Comparison of ENCODE assay signal across 7 mouse cellular contexts in the genomic region with DNA sequence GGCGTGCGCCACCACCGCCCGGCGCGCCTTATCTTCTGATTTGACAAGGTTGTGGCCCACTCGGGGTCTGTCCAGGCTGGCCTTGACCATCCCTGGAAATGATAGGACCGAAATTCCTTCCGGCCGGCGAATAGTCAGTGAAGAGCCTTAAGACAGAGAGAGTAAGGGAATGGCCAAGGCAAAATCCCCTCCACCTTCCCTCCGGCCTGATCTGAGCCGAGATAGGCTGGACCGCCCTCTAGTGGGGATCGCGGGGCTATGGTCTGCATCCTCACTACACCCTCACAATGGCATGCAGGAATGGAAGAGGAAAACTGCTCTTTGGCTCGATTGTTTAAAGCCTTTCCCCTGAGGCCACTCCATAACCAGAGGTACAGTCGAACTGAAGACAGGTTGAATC. TPM values are rescaled to one million over a fixed set of nuclear protein-coding genes. Genes with fewer than 3 reads are reported as not detected.
DNase-seq lines count a peak whose midpoint lies in the region; ATAC-seq and TF ChIP-seq lines count a peak whose summit lies in the region.

No protein-coding gene starts in this region.

- peak; percentile 27 for ATAC-seq in granulocyte monocyte progenitor cell, adult 5-6 weeks (replicated peaks; ENCODE audit: poor library complexity, severe bottlenecking)
- ATAC-seq in intestine, postnatal 0 days = peak; percentile 37; the same call in 1 of the 2 replicates
- ATAC-seq in limb, embryonic 12.5 days (ENCODE audit: insufficient number of reproducible peaks, insufficient read depth, low FRiP score, low TSS enrichment, low read depth) = no peak
- peak; percentile 65 for ATAC-seq in midbrain, embryonic 13.5 days

- peak overlapping the region; percentile 84 for H3K4me2 ChIP-seq in intestine, postnatal 0 days (replicated peaks; ENCODE audit: low read depth)
- H3K4me2 ChIP-seq in limb, embryonic 12.5 days = peak overlapping the region; percentile 98
- H3K4me2 ChIP-seq in midbrain, embryonic 13.5 days (replicated peaks) = peak overlapping the region; percentile 76

- H3K27me3 ChIP-seq in intestine, postnatal 0 days (replicated peaks; ENCODE audit: control insufficient read depth, insufficient read depth, low read length) = no peaks in the 10 kb centered on the region
- no peaks in the 10 kb centered on the region for H3K27me3 ChIP-seq in limb, embryonic 12.5 days
- peaks cover 25% of the 10 kb centered on the region for H3K27me3 ChIP-seq in midbrain, embryonic 13.5 days
- H3K27me3 ChIP-seq in spleen, adult 2 months (ENCODE audit: control insufficient read depth, insufficient read depth, low read length) = no peaks in the 10 kb centered on the region

- H3K4me1 ChIP-seq in intestine, postnatal 0 days (replicated peaks; ENCODE audit: control insufficient read depth, insufficient read depth, low read length) = no peaks in the 10 kb centered on the region
- peaks cover 57% of the 10 kb centered on the region for H3K4me1 ChIP-seq in limb, embryonic 12.5 days (replicated peaks)
- H3K4me1 ChIP-seq in midbrain, embryonic 13.5 days (replicated peaks) = peaks cover 33% of the 10 kb centered on the region
- H3K4me1 ChIP-seq in spleen, adult 2 months (ENCODE audit: control insufficient read depth, insufficient read depth, insufficient read length) = peaks cover 34% of the 10 kb centered on the region

- no peak for TF ChIP-seq POLR2A in spleen, adult 2 months (IDR thresholded peaks at IDR 0.05; ENCODE audit: low read depth, low read length)

- TF ChIP-seq CTCF in intestine, postnatal 0 days (IDR thresholded peaks at IDR 0.05; ENCODE audit: low read depth) = peak; percentile 95
- TF ChIP-seq CTCF in spleen, adult 2 months (IDR thresholded peaks at IDR 0.05; ENCODE audit: extremely low read depth, insufficient read depth, insufficient read length, insufficient replicate concordance) = peak; percentile 92

- peak; percentile 79 to 82 for DNase-seq in adrenal gland, adult 18-20 months (ENCODE audit: low spot score in 2 of 2)
- DNase-seq in embryo, embryonic 11.5 days (ENCODE audit: low read depth, low spot score) = peak; percentile 82
- peak; percentile 63 to 83 for DNase-seq in spleen, adult 2 months (ENCODE audit: low read depth in 1 of 2, low spot score in 2 of 2)

- H3K9ac ChIP-seq in intestine, postnatal 0 days (ENCODE audit: low read depth, low read length) = no peak overlapping the region
- peak overlapping the region; percentile 35; the same call in 1 of the 2 replicates for H3K9ac ChIP-seq in limb, embryonic 12.5 days (replicated peaks)
- no peak overlapping the region for H3K9ac ChIP-seq in midbrain, embryonic 13.5 days (replicated peaks)

- WGBS in intestine, postnatal 0 days = 3% methylated on average over 18 of the region's 18 CpGs
- WGBS in limb, embryonic 12.5 days = 6% methylated on average over 18 of the region's 18 CpGs
- 9% methylated on average over 18 of the region's 18 CpGs for WGBS in midbrain, embryonic 13.5 days
- 1% methylated on average over 18 of the region's 18 CpGs for WGBS in spleen, adult 2 months

- peaks cover 5% of the 10 kb centered on the region for H3K36me3 ChIP-seq in intestine, postnatal 0 days (ENCODE audit: control insufficient read depth, insufficient read depth)
- peaks cover 10% of the 10 kb centered on the region; the same call in 1 of the 2 replicates for H3K36me3 ChIP-seq in limb, embryonic 12.5 days
- no peaks in the 10 kb centered on the region for H3K36me3 ChIP-seq in midbrain, embryonic 13.5 days
- peaks cover 5% of the 10 kb centered on the region for H3K36me3 ChIP-seq in spleen, adult 2 months (ENCODE audit: control insufficient read depth, insufficient read depth, low read length)

- no peak overlapping the region for H3K27ac ChIP-seq in intestine, postnatal 0 days (ENCODE audit: low read depth, low read length)
- H3K27ac ChIP-seq in limb, embryonic 12.5 days = peak overlapping the region; percentile 100
- no peak overlapping the region for H3K27ac ChIP-seq in midbrain, embryonic 13.5 days
- no peak overlapping the region for H3K27ac ChIP-seq in spleen, adult 2 months (ENCODE audit: insufficient read depth, low read length)

- H3K9me3 ChIP-seq in intestine, postnatal 0 days (ENCODE audit: control insufficient read depth) = no peaks in the 10 kb centered on the region
- no peaks in the 10 kb centered on the region for H3K9me3 ChIP-seq in limb, embryonic 12.5 days
- H3K9me3 ChIP-seq in midbrain, embryonic 13.5 days = no peaks in the 10 kb centered on the region

- peak overlapping the region; percentile 61 for H3K4me3 ChIP-seq in intestine, postnatal 0 days (ENCODE audit: low read depth, low read length)
- H3K4me3 ChIP-seq in limb, embryonic 12.5 days (replicated peaks) = peak overlapping the region; percentile 77
- H3K4me3 ChIP-seq in midbrain, embryonic 13.5 days (replicated peaks) = peak overlapping the region; percentile 63; the same call in 1 of the 2 replicates
- H3K4me3 ChIP-seq in spleen, adult 2 months (ENCODE audit: extremely low read depth, insufficient read depth, insufficient read length) = peak overlapping the region; percentile 79; the same call in 1 of the 2 replicates

RNA-seq across cellular contexts. Expression of a gene that starts 0.7 kb away (rescaled TPM):
- 1 to 10 TPM; 4.3 to 6.4 TPM for total RNA-seq in adrenal gland, adult 18-20 months (2021)
- 16.7 and 29.9 TPM in 2 replicates for total RNA-seq in granulocyte monocyte progenitor cell, adult 5-6 weeks (2014; fragmentation: Nextera tagmentation)
- 18.6 and 23.2 TPM in 2 replicates for total RNA-seq in granulocyte monocyte progenitor cell, adult 5-6 weeks (2017)
- polyA plus RNA-seq in intestine, postnatal 0 days (2015; fragmentation: Nextera tagmentation; extraction: Ambion mirVana) = 17.3 and 19.4 TPM in 2 replicates
- 133 and 138 TPM in 2 replicates for polyA plus RNA-seq in limb, embryonic 12.5 days (2016; fragmentation: Nextera tagmentation; extraction: Ambion mirVana)
- polyA plus RNA-seq in midbrain, embryonic 13.5 days (2015; fragmentation: Nextera tagmentation; extraction: Ambion mirVana) = 13.2 and 13.5 TPM in 2 replicates
- polyA plus RNA-seq in spleen, adult 2 months (2012; rRNA removed) = 19.8 and 25.9 TPM in 2 replicates

RNA-seq across cellular contexts. Expression of a gene that starts 3.5 kb away (rescaled TPM):
- under 1 TPM in 1 of 2 experiments, not detected in 1; 0.29 TPM for total RNA-seq in adrenal gland, adult 18-20 months (2021)
- 0.47 TPM in 1 of 2 replicates, not detected in the other for total RNA-seq in granulocyte monocyte progenitor cell, adult 5-6 weeks (2014; fragmentation: Nextera tagmentation)
- total RNA-seq in granulocyte monocyte progenitor cell, adult 5-6 weeks (2017) = not detected in 2 replicates
- 0.39 and 0.88 TPM in 2 replicates for polyA plus RNA-seq in intestine, postnatal 0 days (2015; fragmentation: Nextera tagmentation; extraction: Ambion mirVana)
- 10.4 and 11.2 TPM in 2 replicates for polyA plus RNA-seq in limb, embryonic 12.5 days (2016; fragmentation: Nextera tagmentation; extraction: Ambion mirVana)
- polyA plus RNA-seq in midbrain, embryonic 13.5 days (2015; fragmentation: Nextera tagmentation; extraction: Ambion mirVana) = 0.66 and 1.3 TPM in 2 replicates
- polyA plus RNA-seq in spleen, adult 2 months (2012; rRNA removed) = 0.18 and 0.31 TPM in 2 replicates

RNA-seq across cellular contexts. Expression of a gene that starts 5.9 kb away (rescaled TPM):
- 1 to 10 TPM in 1 of 2 experiments, not detected in 1; 1.2 TPM for total RNA-seq in adrenal gland, adult 18-20 months (2021)
- 3.0 TPM in 1 of 2 replicates, not detected in the other for total RNA-seq in granulocyte monocyte progenitor cell, adult 5-6 weeks (2014; fragmentation: Nextera tagmentation)
- 0.69 TPM in 1 of 2 replicates, not detected in the other for total RNA-seq in granulocyte monocyte progenitor cell, adult 5-6 weeks (2017)
- polyA plus RNA-seq in intestine, postnatal 0 days (2015; fragmentation: Nextera tagmentation; extraction: Ambion mirVana) = 1.6 and 2.0 TPM in 2 replicates
- polyA plus RNA-seq in limb, embryonic 12.5 days (2016; fragmentation: Nextera tagmentation; extraction: Ambion mirVana) = 18.6 and 19.3 TPM in 2 replicates
- polyA plus RNA-seq in midbrain, embryonic 13.5 days (2015; fragmentation: Nextera tagmentation; extraction: Ambion mirVana) = 1.7 and 1.8 TPM in 2 replicates
- 2.2 and 2.9 TPM in 2 replicates for polyA plus RNA-seq in spleen, adult 2 months (2012; rRNA removed)

RNA-seq across cellular contexts. Expression of a gene that starts 9.8 kb away (rescaled TPM):
- total RNA-seq in adrenal gland, adult 18-20 months (2021) = 1 to 10 TPM in 1 of 2 experiments, not detected in 1; 2.4 TPM
- 0.62 and 5.3 TPM in 2 replicates for total RNA-seq in granulocyte monocyte progenitor cell, adult 5-6 weeks (2014; fragmentation: Nextera tagmentation)
- total RNA-seq in granulocyte monocyte progenitor cell, adult 5-6 weeks (2017) = not detected in 2 replicates
- 0.43 TPM in 1 of 2 replicates, not detected in the other for polyA plus RNA-seq in intestine, postnatal 0 days (2015; fragmentation: Nextera tagmentation; extraction: Ambion mirVana)
- 1.3 TPM in 2 replicates for polyA plus RNA-seq in limb, embryonic 12.5 days (2016; fragmentation: Nextera tagmentation; extraction: Ambion mirVana)
- polyA plus RNA-seq in midbrain, embryonic 13.5 days (2015; fragmentation: Nextera tagmentation; extraction: Ambion mirVana) = 0.36 and 0.95 TPM in 2 replicates
- polyA plus RNA-seq in spleen, adult 2 months (2012; rRNA removed) = 1.7 and 2.1 TPM in 2 replicates

RNA-seq across cellular contexts. Expression of a gene that starts 11.1 kb away (rescaled TPM):
- total RNA-seq in adrenal gland, adult 18-20 months (2021) = 10 to 100 TPM; 14.2 to 22.1 TPM
- 79.1 and 88.9 TPM in 2 replicates for total RNA-seq in granulocyte monocyte progenitor cell, adult 5-6 weeks (2014; fragmentation: Nextera tagmentation)
- total RNA-seq in granulocyte monocyte progenitor cell, adult 5-6 weeks (2017) = 21.4 and 33.4 TPM in 2 replicates
- 43.8 and 50.6 TPM in 2 replicates for polyA plus RNA-seq in intestine, postnatal 0 days (2015; fragmentation: Nextera tagmentation; extraction: Ambion mirVana)
- 25.4 and 29.8 TPM in 2 replicates for polyA plus RNA-seq in limb, embryonic 12.5 days (2016; fragmentation: Nextera tagmentation; extraction: Ambion mirVana)
- 3.5 and 4.7 TPM in 2 replicates for polyA plus RNA-seq in midbrain, embryonic 13.5 days (2015; fragmentation: Nextera tagmentation; extraction: Ambion mirVana)
- polyA plus RNA-seq in spleen, adult 2 months (2012; rRNA removed) = 182 and 209 TPM in 2 replicates
